Mouse (Mus musculus) hindbrain, embryonic 12.5 days (tissue): ENCODE measurements around the gene Ski. TPM values are rescaled to one million over a fixed set of nuclear protein-coding genes. Genes with fewer than 3 reads are reported as not detected.

Source experiments
- ATAC-seq: fragments of 200-750 bp; cut with Nextera tagmentation; 2 replicates; pipeline ENCODE4 v1.8.0; 2017; ENCODE audit warnings: moderate TSS enrichment; ENCODE audit not compliant: low FRiP score
- H3K27ac ChIP-seq: fragments of 300-500 bp; sonication (generic); 2 replicates; pipeline ENCODE4 v1.5.1; 2016; ENCODE audit warnings: mild to moderate bottlenecking
- H3K27me3 ChIP-seq: fragments of 300-500 bp; sonication (generic); 2 replicates; pipeline ENCODE4 v1.6.1; 2016; ENCODE audit warnings: mild to moderate bottlenecking
- H3K36me3 ChIP-seq: fragments of 300-500 bp; sonication (generic); 2 replicates; pipeline ENCODE4 v1.6.1; 2016; ENCODE audit warnings: mild to moderate bottlenecking
- H3K4me1 ChIP-seq: fragments of 300-500 bp; sonication (generic); 2 replicates; pipeline ENCODE4 v1.6.1; 2016
- H3K4me2 ChIP-seq: fragments of 300-500 bp; sonication (generic); replicated peaks from 2 replicates; pipeline ENCODE4 v1.6.1; 2016; ENCODE audit warnings: mild to moderate bottlenecking
- H3K4me3 ChIP-seq: fragments of 300-500 bp; sonication (generic); 2 replicates; pipeline ENCODE4 v1.5.1; 2016; ENCODE audit warnings: mild to moderate bottlenecking
- H3K9ac ChIP-seq: fragments of 300-500 bp; sonication (generic); 2 replicates; pipeline ENCODE4 v1.6.1; 2016; ENCODE audit warnings: mild to moderate bottlenecking, moderate library complexity
- H3K9me3 ChIP-seq: fragments of 300-500 bp; sonication (generic); replicated peaks from 2 replicates; pipeline ENCODE4 v1.6.1; 2016; ENCODE audit warnings: mild to moderate bottlenecking
- whole genome bisulfite sequencing: fragments of 180-500 bp; shearing (Covaris S2); methylation state at CpG from one replicate; pipeline ENCODE4 v1.1.7; 2016; 5-methylcytosine and 5-hydroxymethylcytosine counted together
- polyA plus RNA-seq: library from polyadenylated mRNA; unstranded; fragments of >200 nt; fragmentation: Nextera tagmentation; extraction: Ambion mirVana; gene quantifications from 2 replicates; pipeline ENCODE4 v1.2.1, GENCODE M21; 2016

Gene Ski
- polyA plus RNA-seq, 1 experiment from 2014 or later = 13.5 TPM

GRCm38 (mm10) chr4:155184248-155185070, 37.9 kb downstream of the Ski start:
- H3K27me3 ChIP-seq = no peaks in the 10 kb centered on the region
- ATAC-seq = no peak
- H3K27ac ChIP-seq = no peak overlapping the region
- H3K4me1 ChIP-seq = peaks cover 52% of the 10 kb centered on the region
- WGBS = 82% methylated on average over 18 of the region's 18 CpGs
- H3K4me3 ChIP-seq = no peak overlapping the region
- no peak overlapping the region for H3K4me2 ChIP-seq
- no peaks in the 10 kb centered on the region for H3K9me3 ChIP-seq
- H3K36me3 ChIP-seq = no peaks in the 10 kb centered on the region
- H3K9ac ChIP-seq = no peak overlapping the region

- no peak for ATAC-seq
- Histone ChIP-seq H3K9ac (no peak overlapping the region), H3K9me3 (no peaks in the 10 kb centered on the region), H3K4me1 (peaks cover 52% of the 10 kb centered on the region), H3K4me2 (no peak overlapping the region), H3K27me3 (no peaks in the 10 kb centered on the region), H3K27ac (no peak overlapping the region), H3K4me3 (no peak overlapping the region), H3K36me3 (no peaks in the 10 kb centered on the region)
- 87% methylated on average over 7 of the region's 7 CpGs for WGBS
Observed at GRCm38 (mm10) chr4:155183201-155183600, 39.2 kb downstream of the Ski start.

- Histone ChIP-seq H3K27me3 (no peaks in the 10 kb centered on the region), H3K36me3 (no peaks in the 10 kb centered on the region), H3K4me2 (peak overlapping the region; percentile 34; the same call in 1 of the 2 replicates), H3K9me3 (no peaks in the 10 kb centered on the region), H3K4me1 (peaks cover 65% of the 10 kb centered on the region), H3K4me3 (no peak overlapping the region), H3K9ac (peak overlapping the region; percentile 45; the same call in 1 of the 2 replicates), H3K27ac (peak overlapping the region; percentile 81)
- ATAC-seq = no peak
- WGBS = 38% methylated on average over 3 of the region's 3 CpGs
Observed at GRCm38 (mm10) chr4:155178981-155179512, 43.3 kb downstream of the Ski start.

GRCm38 (mm10) chr4:155178274-155178673, 44.1 kb downstream of the Ski start:
- Histone ChIP-seq H3K4me3 (no peak overlapping the region), H3K27ac (peak overlapping the region; percentile 81)

GRCm38 (mm10) chr4:155176210-155176609, 46.2 kb downstream of the Ski start:
- Histone ChIP-seq H3K9ac (no peak overlapping the region), H3K27ac (peak overlapping the region; percentile 73), H3K4me3 (no peak overlapping the region), H3K4me2 (no peak overlapping the region), H3K36me3 (no peaks in the 10 kb centered on the region), H3K27me3 (no peaks in the 10 kb centered on the region), H3K9me3 (no peaks in the 10 kb centered on the region), H3K4me1 (peaks cover 88% of the 10 kb centered on the region)
- no peak for ATAC-seq
- 42% methylated on average over 3 of the region's 3 CpGs for WGBS

More at GRCm38 (mm10) chr4:155178274-155178673, 44.1 kb downstream of the Ski start:
- H3K36me3 ChIP-seq = no peaks in the 10 kb centered on the region
- H3K4me1 ChIP-seq = peaks cover 70% of the 10 kb centered on the region
- H3K9me3 ChIP-seq = no peaks in the 10 kb centered on the region
- ATAC-seq = peak; percentile 60; the same call in 1 of the 2 replicates
- H3K27me3 ChIP-seq = no peaks in the 10 kb centered on the region
- peak overlapping the region; percentile 34 for H3K4me2 ChIP-seq
- H3K9ac ChIP-seq = peak overlapping the region; percentile 29; the same call in 1 of the 2 replicates
- WGBS = 12% methylated on average over 6 of the region's 6 CpGs

- WGBS = 11% methylated on average over 16 of the region's 17 CpGs
- ATAC-seq = no peak
- no peak overlapping the region for H3K4me3 ChIP-seq
Observed at GRCm38 (mm10) chr4:155173822-155174785, 48.3 kb downstream of the Ski start.

GRCm38 (mm10) chr4:155172909-155173821, 49.2 kb downstream of the Ski start:
- H3K9me3 ChIP-seq = no peaks in the 10 kb centered on the region
- no peak overlapping the region for H3K4me3 ChIP-seq
- WGBS = 5% methylated on average over 21 of the region's 21 CpGs
- peak overlapping the region; percentile 48; the same call in 1 of the 2 replicates for H3K9ac ChIP-seq
- H3K4me1 ChIP-seq = peaks cover 77% of the 10 kb centered on the region
- H3K36me3 ChIP-seq = no peaks in the 10 kb centered on the region
- peak overlapping the region; percentile 98 for H3K27ac ChIP-seq
- ATAC-seq = peak; percentile 91
- H3K27me3 ChIP-seq = no peaks in the 10 kb centered on the region
- peak overlapping the region; percentile 45 for H3K4me2 ChIP-seq

More at GRCm38 (mm10) chr4:155173822-155174785, 48.3 kb downstream of the Ski start:
- H3K9me3 ChIP-seq = no peaks in the 10 kb centered on the region
- peak overlapping the region; percentile 98 for H3K27ac ChIP-seq
- peak overlapping the region; percentile 48 for H3K9ac ChIP-seq
- H3K27me3 ChIP-seq = no peaks in the 10 kb centered on the region
- peaks cover 86% of the 10 kb centered on the region for H3K4me1 ChIP-seq
- H3K36me3 ChIP-seq = no peaks in the 10 kb centered on the region
- H3K4me2 ChIP-seq = peak overlapping the region; percentile 45

- H3K9ac ChIP-seq = peak overlapping the region; percentile 39; the same call in 1 of the 2 replicates
- ATAC-seq = no peak
- H3K36me3 ChIP-seq = no peaks in the 10 kb centered on the region
- H3K4me3 ChIP-seq = no peak overlapping the region
- no peaks in the 10 kb centered on the region for H3K9me3 ChIP-seq
- WGBS = 54% methylated on average over 5 of the region's 5 CpGs
- no peak overlapping the region for H3K4me2 ChIP-seq
- peak overlapping the region; percentile 98 for H3K27ac ChIP-seq
- H3K27me3 ChIP-seq = no peaks in the 10 kb centered on the region
- peaks cover 66% of the 10 kb centered on the region for H3K4me1 ChIP-seq
Observed at GRCm38 (mm10) chr4:155171961-155172533, 50.3 kb downstream of the Ski start.

GRCm38 (mm10) chr4:155170614-155171212, 51.7 kb downstream of the Ski start:
- H3K9ac ChIP-seq = no peak overlapping the region
- H3K27me3 ChIP-seq = no peaks in the 10 kb centered on the region
- H3K36me3 ChIP-seq = no peaks in the 10 kb centered on the region
- H3K27ac ChIP-seq = peak overlapping the region; percentile 36; the same call in 1 of the 2 replicates
- no peak for ATAC-seq
- peaks cover 52% of the 10 kb centered on the region for H3K4me1 ChIP-seq
- H3K9me3 ChIP-seq = no peaks in the 10 kb centered on the region
- H3K4me2 ChIP-seq = no peak overlapping the region
- H3K4me3 ChIP-seq = no peak overlapping the region
- WGBS = 84% methylated on average over 8 of the region's 8 CpGs

GRCm38 (mm10) chr4:155168835-155169252, 53.5 kb downstream of the Ski start:
- 95% methylated on average over 8 of the region's 8 CpGs for WGBS
- peaks cover 42% of the 10 kb centered on the region for H3K4me1 ChIP-seq

More at GRCm38 (mm10) chr4:155168835-155169252, 53.5 kb downstream of the Ski start:
- H3K9me3 ChIP-seq = no peaks in the 10 kb centered on the region
- no peaks in the 10 kb centered on the region for H3K27me3 ChIP-seq
- ATAC-seq = no peak
- H3K27ac ChIP-seq = no peak overlapping the region
- no peak overlapping the region for H3K4me2 ChIP-seq
- H3K9ac ChIP-seq = no peak overlapping the region
- H3K4me3 ChIP-seq = no peak overlapping the region
- H3K36me3 ChIP-seq = no peaks in the 10 kb centered on the region
